Comparison of ENCODE assay signal across 8 mouse cellular contexts in genomic region chr16:18620601-18621361, GRCm38 (mm10). TPM values are rescaled to one million over a fixed set of nuclear protein-coding genes. Genes with fewer than 3 reads are reported as not detected.
DNase-seq lines count a peak whose midpoint lies in the region; ATAC-seq and TF ChIP-seq lines count a peak whose summit lies in the region.

No protein-coding gene starts in this region.

- peak overlapping the region; percentile 28 for H3K9ac ChIP-seq in lung, embryonic 15.5 days
- no peak overlapping the region for H3K9ac ChIP-seq in heart, postnatal 0 days (replicated peaks; ENCODE audit: low read depth, low read length)

- TF ChIP-seq EP300 in heart, postnatal 0 days (IDR thresholded peaks at IDR 0.05; ENCODE audit: low read depth): no peak

- no peaks in the 10 kb centered on the region for H3K9me3 ChIP-seq in lung, embryonic 15.5 days
- H3K9me3 ChIP-seq in heart, postnatal 0 days (replicated peaks; ENCODE audit: control insufficient read depth, low read length): no peaks in the 10 kb centered on the region

- peaks cover 12% of the 10 kb centered on the region; the same call in 1 of the 2 replicates for H3K36me3 ChIP-seq in lung, embryonic 15.5 days
- H3K36me3 ChIP-seq in heart, postnatal 0 days (replicated peaks; ENCODE audit: control insufficient read depth, insufficient read depth, low read length): no peaks in the 10 kb centered on the region

- H3K4me1 ChIP-seq in lung, embryonic 15.5 days: peaks cover 29% of the 10 kb centered on the region
- H3K4me1 ChIP-seq in heart, postnatal 0 days (ENCODE audit: control insufficient read depth, insufficient read depth): 0 out of 2 replicates have a peak, but pooled peaks cover 5% of the 10 kb centered on the region

- peaks cover 83% of the 10 kb centered on the region for H3K27me3 ChIP-seq in lung, embryonic 15.5 days
- H3K27me3 ChIP-seq in heart, postnatal 0 days (ENCODE audit: control insufficient read depth, insufficient read depth, low read length): peaks cover 96% of the 10 kb centered on the region

- peak overlapping the region; percentile 96 for H3K4me2 ChIP-seq in lung, embryonic 15.5 days
- H3K4me2 ChIP-seq in heart, postnatal 0 days (ENCODE audit: low read depth, low read length): peak overlapping the region; percentile 78

- WGBS in lung, embryonic 15.5 days: 2% methylated on average over 71 of the region's 74 CpGs
- WGBS in heart, postnatal 0 days: under 1% methylated on average over 68 of the region's 74 CpGs

- DNase-seq in lung, postnatal 14 days: no peak
- DNase-seq in cerebellum, postnatal 10 days: peak; percentile 66 to 72
- DNase-seq in heart, postnatal 0 days (ENCODE audit: low spot score): no peak
- DNase-seq in left cerebral cortex, postnatal 4 days: peak; percentile 58
- peak; percentile 63 for DNase-seq in retina, embryonic 14.5 days (ENCODE audit: low spot score)
- no peak for DNase-seq in urinary bladder, postnatal 4 days (ENCODE audit: low spot score in 2 of 2)

- no peak for TF ChIP-seq CTCF in heart, postnatal 0 days (IDR thresholded peaks at IDR 0.05; ENCODE audit: low read depth)

- ATAC-seq in lung, embryonic 15.5 days (ENCODE audit: borderline replicate concordance, extremely low read depth, low FRiP score, low TSS enrichment): peak; percentile 8; the same call in 1 of the 2 replicates
- peak; percentile 6; the same call in 1 of the 2 replicates for ATAC-seq in heart, postnatal 0 days (ENCODE audit: insufficient read depth, low read depth)
- no peak for ATAC-seq in granulocyte monocyte progenitor cell, adult 5-6 weeks (replicated peaks; ENCODE audit: poor library complexity, severe bottlenecking)

- H3K4me3 ChIP-seq in lung, embryonic 15.5 days: peak overlapping the region; percentile 51
- peak overlapping the region; percentile 47 for H3K4me3 ChIP-seq in heart, postnatal 0 days (ENCODE audit: low read depth, low read length)

- no peak overlapping the region for H3K27ac ChIP-seq in lung, embryonic 15.5 days
- no peak overlapping the region for H3K27ac ChIP-seq in heart, postnatal 0 days (ENCODE audit: low read depth)

- intact Hi-C loops in left cerebral cortex, postnatal 4 days (cut with DNase I): no loop called here

RNA-seq across cellular contexts. Expression of gene Gp1bb, which starts 1.4 kb away (rescaled TPM):
- 2.8 and 4.3 TPM in 2 replicates for polyA plus RNA-seq in lung, embryonic 15.5 days (2015; fragmentation: Nextera tagmentation; extraction: Ambion mirVana)
- 2.1 and 5.4 TPM in 2 replicates for total RNA-seq in heart, postnatal 0 days (2014; rRNA removed; ENCODE audit: low replicate concordance)
- polyA plus RNA-seq in heart, postnatal 0 days (2015; fragmentation: Nextera tagmentation; extraction: Ambion mirVana): 3.0 TPM in 2 replicates
- 10 to 100 TPM; 10.1 to 11.9 TPM for total RNA-seq in left cerebral cortex, postnatal 4 days (2021)
- not detected in 2 replicates for total RNA-seq in granulocyte monocyte progenitor cell, adult 5-6 weeks (2014; fragmentation: Nextera tagmentation)
- total RNA-seq in granulocyte monocyte progenitor cell, adult 5-6 weeks (2017): not detected in 2 replicates

RNA-seq across cellular contexts. Expression of gene Gm49601, which starts 5.4 kb away (rescaled TPM):
- polyA plus RNA-seq in lung, embryonic 15.5 days (2015; fragmentation: Nextera tagmentation; extraction: Ambion mirVana): 3.2 and 4.0 TPM in 2 replicates
- total RNA-seq in heart, postnatal 0 days (2014; rRNA removed; ENCODE audit: low replicate concordance): not detected in 2 replicates
- 0.32 and 0.34 TPM in 2 replicates for polyA plus RNA-seq in heart, postnatal 0 days (2015; fragmentation: Nextera tagmentation; extraction: Ambion mirVana)
- total RNA-seq in left cerebral cortex, postnatal 4 days (2021): 100 to 1,000 TPM; 107 to 111 TPM
- total RNA-seq in granulocyte monocyte progenitor cell, adult 5-6 weeks (2014; fragmentation: Nextera tagmentation): 1.9 TPM in 1 of 2 replicates, not detected in the other
- not detected in 2 replicates for total RNA-seq in granulocyte monocyte progenitor cell, adult 5-6 weeks (2017)

RNA-seq across cellular contexts. Expression of gene Sept5, which starts 9.0 kb away (rescaled TPM):
- polyA plus RNA-seq in lung, embryonic 15.5 days (2015; fragmentation: Nextera tagmentation; extraction: Ambion mirVana): 20.2 and 20.9 TPM in 2 replicates
- total RNA-seq in heart, postnatal 0 days (2014; rRNA removed; ENCODE audit: low replicate concordance): 8.7 and 12.3 TPM in 2 replicates
- 3.8 and 5.5 TPM in 2 replicates for polyA plus RNA-seq in heart, postnatal 0 days (2015; fragmentation: Nextera tagmentation; extraction: Ambion mirVana)
- 100 to 1,000 TPM; 555 to 571 TPM for total RNA-seq in left cerebral cortex, postnatal 4 days (2021)
- not detected in 2 replicates for total RNA-seq in granulocyte monocyte progenitor cell, adult 5-6 weeks (2014; fragmentation: Nextera tagmentation)
- 1.8 and 2.6 TPM in 2 replicates for total RNA-seq in granulocyte monocyte progenitor cell, adult 5-6 weeks (2017)

RNA-seq across cellular contexts. Expression of gene Tbx1, which starts 30.3 kb away (rescaled TPM):
- 10.9 and 13.1 TPM in 2 replicates for polyA plus RNA-seq in lung, embryonic 15.5 days (2015; fragmentation: Nextera tagmentation; extraction: Ambion mirVana)
- total RNA-seq in heart, postnatal 0 days (2014; rRNA removed; ENCODE audit: low replicate concordance): 2.1 TPM in 1 of 2 replicates, not detected in the other
- 0.11 and 0.14 TPM in 2 replicates for polyA plus RNA-seq in heart, postnatal 0 days (2015; fragmentation: Nextera tagmentation; extraction: Ambion mirVana)
- 1 to 10 TPM; 1.2 TPM for total RNA-seq in left cerebral cortex, postnatal 4 days (2021)
- not detected in 2 replicates for total RNA-seq in granulocyte monocyte progenitor cell, adult 5-6 weeks (2014; fragmentation: Nextera tagmentation)
- total RNA-seq in granulocyte monocyte progenitor cell, adult 5-6 weeks (2017): not detected in 2 replicates

Comparison
In these comparisons a context has a peak if more than half of its experiments do, and no peak if none do; other contexts are left out.
1. DNase-seq: peak in cerebellum, postnatal 10 days (2 of 2), left cerebral cortex, postnatal 4 days (single experiment) and retina, embryonic 14.5 days (single experiment); none in lung, postnatal 14 days (single experiment), heart, postnatal 0 days (single experiment) and urinary bladder, postnatal 4 days (0 of 2).
2. RNA of gene Gm49601, which starts 5.4 kb away (total RNA-seq): 107 to 111 TPM in left cerebral cortex, postnatal 4 days; 1.9 TPM in granulocyte monocyte progenitor cell, adult 5-6 weeks and not detected in heart, postnatal 0 days; every median in the first group is over 10 times any median in the second.
3. RNA of gene Sept5, which starts 9.0 kb away (total RNA-seq): 555 to 571 TPM in left cerebral cortex, postnatal 4 days; 8.7 to 12.3 TPM in heart, postnatal 0 days and 1.8 to 2.6 TPM in granulocyte monocyte progenitor cell, adult 5-6 weeks; every median in the first group is over 10 times any median in the second.